Mouse (Mus musculus): ENCODE measurements at regions not wholly inside any gene's neighbourhood (a gene's known extent, or its start where the extent isn't known, plus 50 kb on each side); places are given as distances from the start of the nearest gene placed in this dataset.

DNA sequence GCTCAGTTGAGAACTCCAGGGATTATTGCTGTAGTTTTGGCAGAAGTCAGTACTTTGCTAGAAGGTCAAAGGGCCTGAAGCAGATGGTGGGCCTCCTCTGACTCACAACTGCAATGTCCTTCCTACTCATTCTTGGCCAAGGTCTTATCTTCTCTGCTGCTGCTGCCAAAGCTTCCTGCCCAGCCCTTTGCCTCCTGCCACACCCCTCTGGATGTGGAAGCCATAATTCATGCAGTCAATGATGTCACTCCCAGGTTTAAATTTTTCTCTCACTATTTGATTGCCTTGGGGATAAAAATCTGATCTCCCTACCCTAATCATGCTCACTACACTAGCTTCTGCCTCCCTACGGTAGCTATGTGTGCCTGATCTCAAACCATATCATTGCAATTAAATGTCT, 157.7 kb downstream of the Qdpr start:
- Histone ChIP-seq H3K4me3 (no peak overlapping the region), H3K27ac (peak overlapping the region; percentile 46; the same call in 1 of the 2 replicates)
- DNase-seq, result no peak
- TF ChIP-seq CTCF (IDR thresholded peaks at IDR 0.05), result no peak
- intact Hi-C loops (cut with DNase I), result no loop called here

DNA sequence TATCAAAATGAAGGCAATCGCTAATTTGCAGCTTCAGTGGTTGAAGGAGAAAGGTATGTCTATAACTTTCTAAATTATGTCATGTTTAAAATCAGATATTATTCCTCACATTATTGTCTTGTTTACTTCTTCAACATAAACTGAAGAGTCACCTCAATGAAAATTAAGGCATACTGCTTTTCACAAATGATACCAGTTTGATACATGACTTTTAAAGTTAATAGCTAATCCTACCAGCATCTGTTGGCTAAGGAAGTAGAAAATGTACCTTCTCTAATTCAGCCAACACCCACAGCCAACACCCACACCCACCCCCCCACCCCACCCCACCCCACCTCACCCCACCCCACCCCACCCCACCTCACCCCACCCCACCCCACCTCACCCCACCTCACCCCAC, 158.3 kb downstream of the Qdpr start:
- no peak overlapping the region for H3K4me3 ChIP-seq
- H3K27ac ChIP-seq, result no peak overlapping the region
- DNase-seq, result no peak
- no peak for TF ChIP-seq CTCF (IDR thresholded peaks at IDR 0.05)
- intact Hi-C loops (cut with DNase I), result no loop called here

DNA sequence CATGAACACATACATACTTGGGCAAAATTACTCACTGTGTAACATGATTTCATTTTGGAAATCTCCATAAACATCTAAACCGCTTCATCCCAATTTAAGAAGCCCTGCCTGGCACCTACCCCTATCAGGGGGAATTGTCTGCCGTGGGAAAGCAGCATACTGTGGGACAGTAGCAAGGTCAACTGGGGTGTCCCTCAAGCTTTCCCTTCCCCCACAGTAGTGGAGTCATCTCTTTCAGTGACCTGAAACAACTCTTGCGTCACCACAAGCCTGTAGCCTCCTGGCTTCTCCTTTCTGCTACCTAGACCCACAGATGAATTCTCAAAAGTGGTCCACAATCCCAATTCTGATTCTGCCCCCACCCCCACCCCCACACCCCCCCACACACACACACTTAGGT, 158.8 kb downstream of the Qdpr start:
- intact Hi-C loops (cut with DNase I), result no loop called here
- TF ChIP-seq CTCF (IDR thresholded peaks at IDR 0.05), result no peak
- Histone ChIP-seq H3K27ac (no peak overlapping the region), H3K4me3 (no peak overlapping the region)
- no peak for DNase-seq

DNA sequence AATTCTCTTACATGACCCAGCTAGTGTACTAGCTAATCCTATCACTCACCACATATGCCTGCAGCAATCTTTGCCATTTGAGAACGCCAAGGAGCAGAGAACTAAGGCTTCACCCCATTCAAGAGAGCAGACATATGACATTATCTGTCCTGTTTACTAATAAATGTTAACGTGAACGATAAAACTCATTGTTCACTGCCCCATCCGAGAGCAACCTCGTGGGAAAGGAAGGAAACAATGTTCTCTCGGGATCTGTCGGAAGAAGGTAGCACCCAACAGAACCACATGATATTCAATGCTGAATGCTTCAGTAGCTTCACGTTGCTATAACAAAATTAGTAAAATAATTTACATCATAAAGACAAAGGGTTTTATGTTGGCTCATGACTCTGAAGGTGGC, 163.6 kb downstream of the Qdpr start:
- no peak overlapping the region for H3K4me3 ChIP-seq
- DNase-seq, result no peak
- no peak for TF ChIP-seq CTCF (IDR thresholded peaks at IDR 0.05)
- intact Hi-C loops (cut with DNase I), result no loop called here
- H3K27ac ChIP-seq, result no peak overlapping the region

DNA sequence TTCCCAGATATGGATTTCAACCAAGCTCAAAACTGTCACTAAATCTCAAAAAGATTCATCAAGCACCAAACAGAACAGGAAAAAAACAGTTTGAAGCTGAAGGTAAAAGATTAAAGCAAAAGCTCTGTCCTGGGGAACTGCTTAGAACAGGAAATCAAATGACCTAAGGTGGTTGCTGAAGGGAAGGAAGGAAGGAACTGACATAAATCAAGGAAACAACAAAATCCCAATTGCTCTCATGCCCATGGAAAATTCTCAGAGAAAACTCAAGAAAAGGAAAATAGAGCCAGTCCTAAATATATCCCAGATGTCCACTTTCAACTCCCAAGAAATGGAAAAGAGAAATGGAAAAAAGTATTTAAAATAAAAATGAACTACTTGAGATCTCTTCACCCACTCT, 165.4 kb downstream of the Qdpr start:
- H3K4me3 ChIP-seq, result no peak overlapping the region
- intact Hi-C loops (cut with DNase I), result no loop called here
- no peak for TF ChIP-seq CTCF (IDR thresholded peaks at IDR 0.05)
- peak overlapping the region; percentile 50 for H3K27ac ChIP-seq
- no peak for DNase-seq

DNA sequence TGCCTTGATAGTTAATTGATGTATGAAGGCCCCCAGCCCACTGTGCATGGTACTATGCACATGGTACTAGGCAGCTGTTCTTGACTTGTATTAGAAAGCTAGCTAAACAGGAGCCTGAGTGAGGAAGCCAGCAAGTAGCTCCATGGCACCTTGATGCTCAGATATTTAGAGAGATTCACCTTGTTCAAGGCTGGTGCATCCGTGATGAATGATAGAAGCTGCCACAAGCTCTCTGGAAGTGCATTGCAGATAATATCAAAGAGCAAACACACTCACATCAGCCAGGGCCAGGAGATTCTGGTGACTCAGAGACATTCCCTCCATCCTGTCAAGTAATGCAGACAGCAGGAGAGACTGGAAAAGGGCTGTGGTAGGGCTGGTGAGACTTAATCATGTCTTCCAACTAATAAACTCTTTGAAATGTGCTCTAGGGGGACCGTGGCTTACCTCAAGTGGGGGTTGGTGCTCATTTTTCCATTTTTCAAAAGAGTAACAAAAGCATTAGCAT, 166.1 kb downstream of the Qdpr start:
- Histone ChIP-seq H3K4me3 (no peak overlapping the region), H3K27ac (peak overlapping the region; percentile 50; the same call in 1 of the 2 replicates)
- intact Hi-C loops (cut with DNase I), result no loop called here
- TF ChIP-seq CTCF (IDR thresholded peaks at IDR 0.05), result no peak
- no peak for DNase-seq

DNA sequence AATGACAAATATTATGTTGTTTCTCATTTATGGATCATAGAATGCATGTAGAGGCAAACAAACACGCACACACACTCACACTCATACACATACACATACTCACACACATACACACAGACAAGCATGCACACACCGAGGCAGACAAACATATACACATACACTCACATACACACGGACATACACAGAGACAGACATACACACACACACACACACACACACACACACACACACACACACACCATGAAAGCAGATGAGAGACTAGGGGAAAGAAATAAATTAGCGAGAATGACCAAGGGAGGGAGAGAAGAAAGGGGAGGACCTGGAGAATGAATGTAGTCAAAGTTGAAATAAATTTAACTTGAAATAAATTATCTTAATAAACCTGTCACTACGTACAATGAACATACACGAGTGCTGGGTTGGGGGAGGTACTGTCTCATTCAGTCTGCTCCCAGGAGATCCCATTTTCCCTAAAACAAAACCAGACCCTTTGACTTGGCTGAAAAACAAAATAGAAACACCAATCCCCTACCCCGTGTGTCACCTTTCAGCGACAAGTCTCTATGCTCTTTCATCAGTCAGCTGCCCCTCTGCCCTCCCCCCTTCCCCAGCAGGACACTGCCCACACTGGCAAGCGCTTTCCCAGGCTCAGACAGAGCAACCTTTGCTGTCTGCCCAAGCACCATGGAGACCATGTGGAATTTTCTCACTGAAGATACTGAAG, 167.7 kb downstream of the Qdpr start:
- Histone ChIP-seq H3K4me3 (no peak overlapping the region), H3K27ac (no peak overlapping the region)
- intact Hi-C loops (cut with DNase I), result no loop called here
- TF ChIP-seq CTCF (IDR thresholded peaks at IDR 0.05), result no peak
- no peak for DNase-seq

DNA sequence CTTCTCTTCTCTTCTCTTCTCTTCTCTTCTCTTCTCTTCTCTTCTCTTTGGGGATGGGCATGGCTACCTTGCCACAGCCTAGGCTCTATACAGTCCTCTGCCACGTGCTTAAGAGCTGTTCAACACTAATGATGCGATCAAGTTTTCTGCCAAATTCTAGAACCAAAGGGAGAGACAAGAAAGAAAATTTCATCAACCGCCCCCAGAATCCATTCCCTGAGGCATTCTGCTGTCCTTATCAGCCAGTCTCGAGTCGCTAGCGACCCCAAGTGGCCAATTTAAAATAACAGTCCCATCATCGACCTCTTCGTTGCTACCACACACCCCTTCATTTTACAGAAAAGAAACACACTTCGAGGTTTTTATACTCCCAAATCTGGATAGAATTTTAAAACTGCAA, 171.5 kb downstream of the Qdpr start:
- intact Hi-C loops (cut with DNase I), result loop anchor here (2.0 kb wide), 1 partner anchor 974 kb away; no protein-coding TSS in a partner anchor
- peak overlapping the region; percentile 53 for H3K4me3 ChIP-seq
- no peak overlapping the region for H3K27ac ChIP-seq
- peak; percentile 75 for TF ChIP-seq CTCF (IDR thresholded peaks at IDR 0.05)
- peak; percentile 70 for DNase-seq

DNA sequence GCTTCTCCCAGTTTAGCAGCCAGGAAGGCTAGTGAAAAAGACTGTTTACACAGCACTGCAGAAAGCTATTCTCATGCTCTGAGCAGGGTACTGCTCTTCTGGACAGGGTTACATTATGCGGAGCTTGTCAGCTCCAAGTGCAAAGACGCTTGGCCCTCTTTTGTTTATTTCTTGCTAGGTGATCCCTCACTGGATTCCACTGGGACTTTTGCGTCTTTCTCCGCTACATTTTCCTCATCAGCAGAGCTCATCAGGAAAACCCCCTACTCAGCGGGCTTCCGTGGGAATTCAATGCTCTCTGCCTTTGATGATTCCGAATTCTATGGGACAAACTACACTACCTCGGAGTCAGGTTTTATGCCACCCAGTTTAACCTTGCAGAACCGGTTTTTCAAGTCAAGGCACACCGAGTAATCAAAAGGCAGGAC, 172.0 kb downstream of the Qdpr start:
- no peak for TF ChIP-seq CTCF (IDR thresholded peaks at IDR 0.05)
- DNase-seq, result no peak
- intact Hi-C loops (cut with DNase I), result loop anchor here (2.0 kb wide), 1 partner anchor 973 kb away; no protein-coding TSS in a partner anchor
- Histone ChIP-seq H3K4me3 (peak overlapping the region; percentile 53), H3K27ac (peak overlapping the region; percentile 48; the same call in 1 of the 2 replicates)

DNA sequence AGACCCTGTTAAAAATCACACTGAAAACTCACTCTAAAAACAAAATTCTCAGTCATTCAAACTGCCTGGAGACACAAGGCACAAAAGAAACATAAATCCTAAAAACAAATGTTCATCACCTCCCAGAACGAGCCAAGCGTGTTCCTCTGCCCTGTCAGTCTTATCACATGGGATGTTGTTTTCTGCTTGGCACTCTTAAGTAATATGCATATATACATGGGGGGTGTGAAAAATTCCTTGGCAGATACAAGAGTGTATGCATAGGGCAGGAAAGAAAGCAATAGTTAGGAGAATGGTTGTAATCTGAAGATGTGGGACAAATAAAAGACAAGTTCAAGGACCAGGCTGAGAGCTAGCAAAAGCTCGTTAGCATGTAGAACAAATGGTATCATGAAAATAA, 179.4 kb downstream of the Qdpr start:
- H3K4me3 ChIP-seq, result no peak overlapping the region
- intact Hi-C loops (cut with DNase I), result no loop called here
- H3K27ac ChIP-seq, result no peak overlapping the region
- DNase-seq, result no peak
- no peak for TF ChIP-seq CTCF (IDR thresholded peaks at IDR 0.05)

DNA sequence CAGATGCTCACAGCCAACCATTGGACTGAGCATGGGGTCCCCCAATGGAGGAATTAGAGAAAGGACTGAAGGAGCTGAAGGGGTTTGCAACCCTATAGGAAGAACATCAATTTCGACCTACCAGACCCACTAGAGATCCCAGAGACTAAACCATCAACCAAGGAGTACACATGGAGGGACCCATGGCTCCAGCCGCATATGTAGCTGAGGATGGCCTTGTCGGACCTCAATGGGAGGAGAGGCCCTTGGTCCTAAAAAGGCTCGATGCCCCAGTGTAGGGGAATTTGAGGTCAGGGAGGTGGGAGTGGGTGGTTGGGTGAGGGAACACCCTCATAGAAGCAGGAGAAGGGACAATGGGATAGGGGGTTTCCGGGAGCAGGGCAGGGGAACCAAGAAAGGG, 180.6 kb downstream of the Qdpr start:
- no peak for TF ChIP-seq CTCF (IDR thresholded peaks at IDR 0.05)

DNA sequence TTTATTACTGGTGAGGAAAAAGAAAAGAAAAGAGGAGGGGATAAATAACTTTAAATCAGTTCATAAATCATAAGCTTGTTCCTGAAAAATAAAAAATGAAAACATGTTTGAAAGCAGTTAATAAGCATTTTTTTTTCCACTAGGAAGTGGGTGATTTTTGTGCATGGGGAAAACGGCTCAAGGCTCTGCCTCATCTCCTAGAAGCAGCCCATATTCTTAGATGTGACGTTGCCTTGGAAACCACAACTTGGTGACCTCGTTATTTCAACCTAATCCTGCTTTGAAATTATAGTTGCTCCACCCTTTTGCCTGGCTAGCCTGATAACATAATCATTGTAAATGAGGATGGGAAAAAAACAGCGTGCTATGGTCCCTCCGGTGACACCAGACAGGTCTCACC, 183.1 kb downstream of the Qdpr start:
- TF ChIP-seq CTCF (IDR thresholded peaks at IDR 0.05), result no peak
- no peak for DNase-seq
- Histone ChIP-seq H3K27ac (no peak overlapping the region), H3K4me3 (no peak overlapping the region)
- intact Hi-C loops (cut with DNase I), result no loop called here

More for the DNA sequence above, 180.6 kb downstream of the Qdpr start:
- intact Hi-C loops (cut with DNase I), result no loop called here
- no peak for DNase-seq
- Histone ChIP-seq H3K27ac (no peak overlapping the region), H3K4me3 (no peak overlapping the region)

DNA sequence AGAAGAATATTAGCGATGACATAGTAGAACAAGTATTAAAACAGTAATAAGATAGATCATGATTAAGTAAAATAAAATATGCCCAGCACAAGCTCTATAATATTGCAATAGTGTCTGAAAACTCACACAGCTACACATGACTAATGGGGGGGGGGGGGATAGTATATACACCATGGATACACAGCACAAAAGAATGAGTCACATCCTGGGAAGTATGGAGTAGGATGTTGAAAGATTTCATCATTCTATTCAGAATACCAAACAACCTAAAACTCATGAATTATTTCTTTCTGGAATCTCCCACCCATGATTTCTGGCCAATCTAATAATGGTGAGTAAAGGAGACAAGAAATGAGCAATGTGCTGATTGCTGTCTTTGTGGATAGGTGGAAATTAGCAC, 191.6 kb downstream of the Qdpr start:
- intact Hi-C loops (cut with DNase I), result no loop called here
- no peak for DNase-seq
- Histone ChIP-seq H3K27ac (no peak overlapping the region), H3K4me3 (no peak overlapping the region)
- no peak for TF ChIP-seq CTCF (IDR thresholded peaks at IDR 0.05)
